Mouse (Mus musculus) kidney, adult 11 months (tissue): ENCODE results near the gene Sp7.

Experiments
- DNase-seq: peaks from one replicate; pipeline ENCODE4 v3.0.0; 2022

Sp7 gene

GRCm38 (mm10) chr15:102386640-102387039 is 19.7 kb upstream of the Sp7 start:
- DNase-seq = no peak

GRCm38 (mm10) chr15:102383671-102384070 is 16.7 kb upstream of the Sp7 start:
- no peak for DNase-seq

- peak; percentile 72 for DNase-seq
Measured at GRCm38 (mm10) chr15:102381575-102381974, 14.6 kb upstream of the Sp7 start.

GRCm38 (mm10) chr15:102377810-102378262 is 10.9 kb upstream of the Sp7 start:
- DNase-seq = peak; percentile 75

GRCm38 (mm10) chr15:102377163-102377543 is 10.2 kb upstream of the Sp7 start:
- peak; percentile 86 for DNase-seq

- DNase-seq = no peak
Measured at GRCm38 (mm10) chr15:102376453-102377162, 9.6 kb upstream of the Sp7 start.

- no peak for DNase-seq
Measured at GRCm38 (mm10) chr15:102370727-102371126, 3.7 kb upstream of the Sp7 start.

GRCm38 (mm10) chr15:102369972-102370371 is 3.0 kb upstream of the Sp7 start:
- DNase-seq = no peak

GRCm38 (mm10) chr15:102366238-102366637 is 744 bp downstream of the Sp7 start:
- DNase-seq = no peak

GRCm38 (mm10) chr15:102364678-102365077 is 2.3 kb downstream of the Sp7 start:
- DNase-seq = no peak

- no peak for DNase-seq
Measured at GRCm38 (mm10) chr15:102362648-102363047, 4.3 kb downstream of the Sp7 start.

GRCm38 (mm10) chr15:102358834-102359233 is 8.1 kb downstream of the Sp7 start:
- no peak for DNase-seq

- DNase-seq = no peak
Measured at GRCm38 (mm10) chr15:102358126-102358525, 8.9 kb downstream of the Sp7 start.

- DNase-seq = no peak
Measured at GRCm38 (mm10) chr15:102356501-102357325, 10.3 kb downstream of the Sp7 start.

GRCm38 (mm10) chr15:102355871-102356441 is 11.0 kb downstream of the Sp7 start:
- DNase-seq = peak; percentile 66

- DNase-seq = peak; percentile 31
Measured at GRCm38 (mm10) chr15:102355134-102355870, 11.7 kb downstream of the Sp7 start.

- DNase-seq = no peak
Measured at GRCm38 (mm10) chr15:102353986-102354385, 13.0 kb downstream of the Sp7 start.

- no peak for DNase-seq
Measured at GRCm38 (mm10) chr15:102352177-102352576, 14.8 kb downstream of the Sp7 start.

- no peak for DNase-seq
Measured at GRCm38 (mm10) chr15:102350942-102351291, 16.1 kb downstream of the Sp7 start.

- peak; percentile 91 for DNase-seq
Measured at GRCm38 (mm10) chr15:102350138-102350941, 16.6 kb downstream of the Sp7 start, which contains the start of gene Aaas. Gene Aaas, minus strand, starts transcription at chr15:102350771.

GRCm38 (mm10) chr15:102346444-102346843 is 20.5 kb downstream of the Sp7 start:
- no peak for DNase-seq

- no peak for DNase-seq
Measured at GRCm38 (mm10) chr15:102344490-102344889, 22.5 kb downstream of the Sp7 start.
